Mouse (Mus musculus) adrenal gland, postnatal 10 days (tissue): ENCODE results near the gene Jpt1. TPM values are rescaled to one million over a fixed set of nuclear protein-coding genes. Genes with fewer than 3 reads are reported as not detected.

ENCODE experiments used
- microRNA-seq: library from miRNA; unstranded; fragments of <30 nt; microRNA quantifications from one replicate; pipeline ENCODE4 v1.2.0, GENCODE M21; 2021
- total RNA-seq, 2 experiments: library from RNA; stranded (reverse); gene quantifications; 2 replicates each; pipeline ENCODE4 v1.2.3; 2021

The Jpt1 gene
- total RNA-seq, 2 experiments from 2014 or later = 113 to 123 TPM

Small RNA genes lying within 50 kb of the gene (microRNA-seq; reads per million reads assigned to microRNA genes)
- not detected for gene Mir3968

Other genes starting within 250 kb of the Jpt1 start
- gene Grin2c, start 247.1 kb downstream of the Jpt1 start, total RNA-seq = under 1 TPM; 0.61 to 0.75 TPM
- 100 to 1,000 TPM; 368 to 383 TPM for gene Fdxr, start 237.3 kb downstream of the Jpt1 start, total RNA-seq
- gene Fads6, start 216.7 kb downstream of the Jpt1 start, total RNA-seq = 10 to 100 TPM; 12.7 to 16.1 TPM
- not detected for gene Otop2, start 207.2 kb downstream of the Jpt1 start, total RNA-seq
- under 1 TPM; 0.39 to 1.00 TPM for gene Ush1g, start 192.3 kb downstream of the Jpt1 start, total RNA-seq
- under 1 TPM in 1 of 2 experiments, not detected in 1; 0.12 TPM for gene Otop3, start 179.7 kb downstream of the Jpt1 start, total RNA-seq
- 10 to 100 TPM; 18.7 to 19.8 TPM for gene Hid1, start 146.6 kb downstream of the Jpt1 start, total RNA-seq
- gene Cdr2l, start 132.5 kb downstream of the Jpt1 start, total RNA-seq = 10 to 100 TPM; 30.7 to 43.9 TPM
- 100 to 1,000 TPM; 147 to 163 TPM for gene Mrpl58, start 110.6 kb downstream of the Jpt1 start, total RNA-seq
- gene Atp5h, start 94.4 kb downstream of the Jpt1 start, total RNA-seq = 1,000 to 10,000 TPM in 1 of 2 experiments, 100 to 1,000 TPM in 1; 968 to 1,066 TPM
- 10 to 100 TPM; 36.4 to 48.6 TPM for gene Kctd2, start 94.3 kb downstream of the Jpt1 start, total RNA-seq
- under 1 TPM in 1 of 2 experiments, not detected in 1; 0.21 TPM for gene Trim80, start 73.8 kb downstream of the Jpt1 start, total RNA-seq
- gene Slc16a5, start 51.9 kb downstream of the Jpt1 start, total RNA-seq = 1 to 10 TPM in 1 of 2 experiments, under 1 TPM in 1; 0.88 to 3.5 TPM
- gene Armc7, start 38.7 kb downstream of the Jpt1 start, total RNA-seq = 1 to 10 TPM; 5.8 to 7.9 TPM
- gene Nt5c, start 22.5 kb downstream of the Jpt1 start, total RNA-seq = 10 to 100 TPM; 70.2 to 70.9 TPM
- 100 to 1,000 TPM; 255 to 272 TPM for gene Sumo2, start 21.9 kb upstream of the Jpt1 start, total RNA-seq
- 10 to 100 TPM; 44.4 to 48.7 TPM for gene Nup85, start 50.0 kb upstream of the Jpt1 start, total RNA-seq
- 10 to 100 TPM; 92.1 to 92.6 TPM for gene Mrps7, start 89.5 kb upstream of the Jpt1 start, total RNA-seq
- 10 to 100 TPM; 20.0 to 35.9 TPM for gene Gga3, start 89.7 kb upstream of the Jpt1 start, total RNA-seq
- 100 to 1,000 TPM; 110 to 140 TPM for gene Mif4gd, start 98.6 kb upstream of the Jpt1 start, total RNA-seq
- 100 to 1,000 TPM; 169 to 231 TPM for gene Slc25a19, start 113.9 kb upstream of the Jpt1 start, total RNA-seq
- 100 to 1,000 TPM in 1 of 2 experiments, 10 to 100 TPM in 1; 99.1 to 104 TPM for gene Grb2, start 194.2 kb upstream of the Jpt1 start, total RNA-seq